Mouse (Mus musculus) liver, embryonic 13.5 days (tissue): ENCODE measurements around the gene Ocm. TPM values are rescaled to one million over a fixed set of nuclear protein-coding genes. Genes with fewer than 3 reads are reported as not detected.
A peak's percentile ranks its signal among the peaks of the same experiment; 100 is the strongest.

Experiments used
- ATAC-seq: fragments of 200-750 bp; cut with Nextera tagmentation; 2 replicates; pipeline ENCODE4 v1.8.0; 2017; ENCODE audit warnings: low read depth, mild to moderate bottlenecking, moderate number of reproducible peaks, moderate library complexity
- DNase-seq: peaks from one replicate; pipeline ENCODE4 v3.0.0; 2022
- H3K27ac ChIP-seq: fragments of 300-500 bp; sonication (generic); 2 replicates; pipeline ENCODE4 v1.5.1; 2015; ENCODE audit warnings: moderate library complexity, mild to moderate bottlenecking, inconsistent platforms
- H3K27me3 ChIP-seq: fragments of 300-500 bp; sonication (generic); 2 replicates; pipeline ENCODE4 v1.6.1; 2015; ENCODE audit warnings: mild to moderate bottlenecking, inconsistent platforms
- H3K36me3 ChIP-seq: fragments of 300-500 bp; sonication (generic); 2 replicates; pipeline ENCODE4 v1.6.1; 2015; ENCODE audit warnings: mild to moderate bottlenecking, inconsistent platforms
- H3K4me1 ChIP-seq: fragments of 300-500 bp; sonication (generic); replicated peaks from 2 replicates; pipeline ENCODE4 v1.6.1; 2015; ENCODE audit warnings: inconsistent platforms
- H3K4me2 ChIP-seq: fragments of 300-500 bp; sonication (generic); 2 replicates; pipeline ENCODE4 v1.6.1; 2015; ENCODE audit warnings: inconsistent platforms, mild to moderate bottlenecking, moderate library complexity
- H3K4me3 ChIP-seq: fragments of 300-500 bp; sonication (generic); replicated peaks from 2 replicates; pipeline ENCODE4 v1.5.1; 2015; ENCODE audit warnings: mild to moderate bottlenecking, inconsistent platforms
- H3K9ac ChIP-seq: fragments of 300-500 bp; sonication (generic); 2 replicates; pipeline ENCODE4 v1.6.1; 2015; ENCODE audit warnings: mild to moderate bottlenecking, inconsistent platforms
- H3K9me3 ChIP-seq: fragments of 300-500 bp; sonication (generic); replicated peaks from 2 replicates; pipeline ENCODE4 v1.6.1; 2016; ENCODE audit warnings: inconsistent platforms
- WGBS: fragments of 180-500 bp; shearing (Covaris S2); methylation state at CpG from one replicate; pipeline ENCODE4 v1.1.7; 2015; ENCODE audit not compliant: insufficient replicate concordance; 5-methylcytosine and 5-hydroxymethylcytosine counted together
- polyA plus RNA-seq: library from polyadenylated mRNA; unstranded; fragments of >200 nt; fragmentation: Nextera tagmentation; extraction: Ambion mirVana; gene quantifications from 2 replicates; pipeline ENCODE4 v1.2.1, GENCODE M21; 2015

The Ocm gene
- polyA plus RNA-seq, 1 experiment from 2014 or later: not detected

DNA sequence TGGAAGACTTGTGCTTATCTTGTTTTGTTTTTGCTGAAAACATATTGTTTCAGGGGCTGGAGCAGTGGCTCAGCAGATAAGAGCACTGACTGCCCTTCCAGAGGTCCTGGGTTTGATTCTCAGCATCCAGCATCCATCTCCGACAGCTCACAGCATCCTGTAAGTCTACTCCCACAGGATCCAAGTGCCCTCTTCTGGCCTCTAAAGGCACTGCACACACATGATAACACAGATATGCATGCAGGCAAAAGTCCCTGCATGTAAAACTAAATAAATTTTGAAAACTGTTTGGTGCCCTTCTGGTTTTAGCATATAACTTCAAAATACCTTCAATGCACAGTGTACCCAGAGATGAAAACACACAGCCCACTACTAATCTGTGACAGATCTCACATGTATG, 27.1 kb downstream of the Ocm start:
- no peak overlapping the region for H3K4me3 ChIP-seq
- DNase-seq: no peak
- 89% methylated on average over 1 of the region's 1 CpGs for WGBS
- peaks cover 96% of the 10 kb centered on the region for H3K36me3 ChIP-seq
- no peak for ATAC-seq
- H3K27me3 ChIP-seq: no peaks in the 10 kb centered on the region
- no peak overlapping the region for H3K27ac ChIP-seq
- H3K9ac ChIP-seq: no peak overlapping the region
- no peaks in the 10 kb centered on the region for H3K4me1 ChIP-seq
- H3K9me3 ChIP-seq: no peaks in the 10 kb centered on the region
- H3K4me2 ChIP-seq: no peak overlapping the region

DNA sequence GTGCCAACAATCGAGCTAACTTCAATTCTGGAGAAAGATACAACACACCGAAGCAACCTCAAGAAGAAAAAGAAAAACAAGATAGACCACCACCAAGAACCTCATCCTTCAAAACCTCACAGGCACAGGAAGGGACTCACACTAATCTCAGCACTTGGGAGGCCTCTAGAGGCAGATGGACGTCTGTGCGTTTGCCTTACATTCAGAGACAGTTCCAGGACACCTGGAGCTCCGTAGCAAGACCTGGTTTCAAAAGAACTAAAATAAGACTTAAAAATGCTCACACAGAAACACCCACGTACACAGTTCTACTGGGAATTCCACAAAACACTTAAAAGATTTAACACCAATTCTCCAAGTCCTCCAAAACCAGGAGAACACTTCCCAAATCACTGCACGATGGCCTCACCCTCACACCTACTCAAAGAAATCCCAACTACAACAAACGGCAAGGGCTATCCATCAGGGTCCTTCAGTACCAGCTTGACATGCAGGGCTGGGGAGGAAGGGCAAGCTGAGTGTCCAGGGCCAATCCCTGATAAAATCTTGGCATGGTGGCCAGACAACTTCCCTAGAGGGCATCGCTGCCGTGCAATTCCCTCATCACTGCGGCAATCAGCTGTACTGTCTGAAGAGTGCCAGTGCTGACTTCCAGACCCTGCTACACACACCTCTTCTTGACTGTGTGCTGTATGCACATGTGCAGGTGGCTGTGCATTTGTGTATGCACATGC, 31.7 kb downstream of the Ocm start:
- H3K36me3 ChIP-seq: peaks cover 97% of the 10 kb centered on the region
- no peak overlapping the region for H3K9ac ChIP-seq
- H3K27me3 ChIP-seq: no peaks in the 10 kb centered on the region
- WGBS: 76% methylated on average over 11 of the region's 11 CpGs
- ATAC-seq (no peak), DNase-seq (no peak)
- no peak overlapping the region for H3K27ac ChIP-seq
- no peaks in the 10 kb centered on the region for H3K9me3 ChIP-seq
- no peak overlapping the region for H3K4me2 ChIP-seq
- H3K4me3 ChIP-seq: no peak overlapping the region
- H3K4me1 ChIP-seq: no peaks in the 10 kb centered on the region

DNA sequence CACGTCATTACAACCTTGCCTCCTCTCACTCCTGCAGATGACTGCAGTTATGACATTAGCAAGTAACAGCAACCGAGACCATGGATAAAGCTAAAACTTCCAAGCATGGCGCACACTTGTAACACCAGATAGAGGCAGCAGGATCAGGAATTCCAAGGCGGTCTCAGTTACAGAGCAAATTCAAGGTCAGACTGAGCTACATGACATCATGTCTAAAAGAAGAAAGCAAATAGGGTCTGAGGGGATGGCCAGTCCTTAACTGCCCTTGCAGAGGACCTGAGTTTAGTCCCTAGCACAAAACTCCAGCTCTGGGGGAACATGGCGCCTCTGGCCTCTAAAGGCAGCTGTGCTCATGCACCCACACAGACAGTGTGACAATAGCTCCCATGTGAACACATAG, 32.6 kb downstream of the Ocm start:
- no peak overlapping the region for H3K9ac ChIP-seq
- no peaks in the 10 kb centered on the region for H3K9me3 ChIP-seq
- H3K4me3 ChIP-seq: no peak overlapping the region
- WGBS: 86% methylated on average over 5 of the region's 5 CpGs
- H3K27me3 ChIP-seq: no peaks in the 10 kb centered on the region
- ATAC-seq: no peak
- peaks cover 98% of the 10 kb centered on the region for H3K36me3 ChIP-seq
- no peaks in the 10 kb centered on the region for H3K4me1 ChIP-seq
- no peak for DNase-seq
- H3K4me2 ChIP-seq: no peak overlapping the region
- no peak overlapping the region for H3K27ac ChIP-seq

DNA sequence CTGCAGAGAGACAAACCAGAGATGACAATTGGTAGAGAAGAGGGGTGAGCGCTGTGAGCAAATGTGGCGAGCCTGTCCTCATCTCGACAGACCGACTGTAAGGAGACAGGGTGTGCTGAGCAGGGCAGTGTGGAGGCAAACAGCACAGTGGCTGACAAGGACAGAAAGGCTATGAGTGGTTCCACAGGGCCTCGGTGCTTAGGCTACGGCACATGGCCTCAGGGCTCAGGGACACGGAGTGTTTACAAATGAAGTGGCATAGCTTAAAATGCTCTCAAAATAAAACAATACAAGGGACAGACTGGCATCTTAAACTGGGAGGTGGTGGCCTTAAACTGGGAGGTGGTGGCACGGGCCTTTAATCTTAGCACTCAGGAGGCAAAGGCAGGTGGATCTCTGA, 33.2 kb downstream of the Ocm start:
- 87% methylated on average over 8 of the region's 8 CpGs for WGBS
- no peak overlapping the region for H3K4me3 ChIP-seq
- H3K9me3 ChIP-seq: no peaks in the 10 kb centered on the region
- no peaks in the 10 kb centered on the region for H3K4me1 ChIP-seq
- H3K27me3 ChIP-seq: no peaks in the 10 kb centered on the region
- H3K9ac ChIP-seq: no peak overlapping the region
- no peak overlapping the region for H3K4me2 ChIP-seq
- ATAC-seq (no peak), DNase-seq (no peak)
- no peak overlapping the region for H3K27ac ChIP-seq
- peaks cover 98% of the 10 kb centered on the region for H3K36me3 ChIP-seq

DNA sequence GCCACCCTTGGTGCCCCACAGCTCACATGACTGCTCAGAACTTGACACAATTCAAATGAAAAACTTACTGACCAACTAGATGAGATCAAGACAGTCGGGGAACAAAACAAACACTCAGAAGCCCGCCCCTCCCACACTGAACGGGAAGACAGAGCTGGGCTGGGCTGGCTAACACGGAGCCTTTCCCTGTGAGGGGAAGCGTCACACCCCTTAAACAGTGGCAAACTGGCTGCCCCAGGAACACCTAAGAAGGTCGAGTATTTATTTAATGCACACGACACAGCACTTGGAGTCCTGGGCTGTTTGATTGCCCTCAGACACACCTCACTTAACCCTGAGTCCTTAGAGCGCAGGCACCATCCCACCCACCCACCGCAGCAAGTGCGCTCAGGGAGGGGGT, 33.8 kb downstream of the Ocm start:
- DNase-seq (no peak), ATAC-seq (no peak)
- Histone ChIP-seq H3K4me1 (no peaks in the 10 kb centered on the region), H3K27me3 (no peaks in the 10 kb centered on the region), H3K4me2 (no peak overlapping the region), H3K9ac (no peak overlapping the region), H3K9me3 (no peaks in the 10 kb centered on the region), H3K36me3 (peaks cover 98% of the 10 kb centered on the region), H3K27ac (no peak overlapping the region), H3K4me3 (no peak overlapping the region)
- 82% methylated on average over 10 of the region's 10 CpGs for WGBS

DNA sequence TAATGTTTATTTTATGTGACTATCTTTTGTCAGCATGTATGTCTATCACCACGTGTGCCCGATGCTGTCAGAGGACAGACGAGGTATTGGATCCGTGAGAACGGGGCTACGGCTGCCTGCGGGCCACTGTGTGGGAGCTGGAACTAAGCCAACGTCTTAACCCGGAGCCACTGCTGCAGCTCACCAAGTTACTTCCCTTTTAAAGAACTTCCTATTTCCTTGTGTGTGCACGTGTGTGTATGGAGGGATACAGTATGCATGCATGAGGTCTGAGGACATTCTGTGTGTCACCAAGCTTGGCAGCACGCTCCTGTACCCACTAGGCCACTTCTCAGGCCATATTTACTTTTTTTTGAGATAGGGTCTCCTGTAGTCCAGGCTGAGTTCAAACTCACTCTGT, 36.4 kb downstream of the Ocm start:
- H3K9me3 ChIP-seq: no peaks in the 10 kb centered on the region
- H3K4me3 ChIP-seq: no peak overlapping the region
- H3K9ac ChIP-seq: no peak overlapping the region
- DNase-seq: no peak
- no peak overlapping the region for H3K4me2 ChIP-seq
- H3K27ac ChIP-seq: no peak overlapping the region
- 55% methylated on average over 11 of the region's 11 CpGs for WGBS
- ATAC-seq: no peak
- no peaks in the 10 kb centered on the region for H3K4me1 ChIP-seq
- H3K36me3 ChIP-seq: peaks cover 93% of the 10 kb centered on the region
- no peaks in the 10 kb centered on the region for H3K27me3 ChIP-seq

DNA sequence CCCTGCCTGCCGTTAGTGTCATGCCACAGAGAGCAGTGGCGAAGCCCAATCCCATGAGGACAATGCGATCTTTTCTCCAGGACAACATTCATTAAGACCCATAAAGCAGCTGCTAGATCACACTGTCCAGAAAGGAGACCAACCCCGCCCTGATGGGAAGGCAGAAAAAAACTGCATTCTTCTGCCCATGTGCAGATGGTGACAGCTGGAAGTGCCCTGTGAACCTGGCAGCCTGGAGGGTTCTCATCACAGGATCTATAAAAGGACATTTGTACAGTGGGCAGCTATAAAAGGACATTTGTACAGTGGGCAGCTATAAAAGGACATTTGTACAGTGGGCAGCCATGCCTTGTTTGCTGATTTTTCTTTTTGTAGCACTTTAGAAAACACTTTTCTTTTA, 37.4 kb downstream of the Ocm start:
- Histone ChIP-seq H3K36me3 (peaks cover 90% of the 10 kb centered on the region), H3K27me3 (no peaks in the 10 kb centered on the region), H3K4me2 (no peak overlapping the region), H3K4me3 (no peak overlapping the region), H3K9ac (no peak overlapping the region), H3K27ac (no peak overlapping the region), H3K4me1 (no peaks in the 10 kb centered on the region), H3K9me3 (no peaks in the 10 kb centered on the region)
- DNase-seq (no peak), ATAC-seq (no peak)
- 85% methylated on average over 4 of the region's 4 CpGs for WGBS

DNA sequence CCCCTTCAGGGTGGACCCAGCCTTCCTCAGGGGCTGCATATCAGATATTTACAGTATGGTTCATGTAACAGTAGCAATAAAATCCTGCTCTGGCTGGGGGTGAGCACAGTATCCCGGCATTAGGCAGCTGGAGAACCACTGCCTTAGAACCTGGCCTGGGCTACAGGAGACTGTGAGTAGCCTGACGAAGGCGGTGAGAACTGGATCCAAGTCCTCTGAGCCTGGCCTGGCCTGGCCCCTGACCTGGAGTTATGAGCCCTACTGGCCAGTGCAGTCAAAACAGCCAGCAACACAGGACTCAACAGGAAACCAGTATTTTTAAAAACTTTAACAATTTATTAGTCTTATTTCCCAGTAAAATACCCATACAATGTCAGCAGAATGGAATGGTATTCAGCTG, 38.9 kb downstream of the Ocm start:
- Histone ChIP-seq H3K4me3 (no peak overlapping the region), H3K36me3 (peaks cover 79% of the 10 kb centered on the region), H3K9me3 (no peaks in the 10 kb centered on the region), H3K9ac (no peak overlapping the region), H3K27me3 (no peaks in the 10 kb centered on the region), H3K4me2 (no peak overlapping the region), H3K4me1 (no peaks in the 10 kb centered on the region), H3K27ac (no peak overlapping the region)
- DNase-seq (no peak), ATAC-seq (no peak)
- WGBS: 84% methylated on average over 3 of the region's 3 CpGs

DNA sequence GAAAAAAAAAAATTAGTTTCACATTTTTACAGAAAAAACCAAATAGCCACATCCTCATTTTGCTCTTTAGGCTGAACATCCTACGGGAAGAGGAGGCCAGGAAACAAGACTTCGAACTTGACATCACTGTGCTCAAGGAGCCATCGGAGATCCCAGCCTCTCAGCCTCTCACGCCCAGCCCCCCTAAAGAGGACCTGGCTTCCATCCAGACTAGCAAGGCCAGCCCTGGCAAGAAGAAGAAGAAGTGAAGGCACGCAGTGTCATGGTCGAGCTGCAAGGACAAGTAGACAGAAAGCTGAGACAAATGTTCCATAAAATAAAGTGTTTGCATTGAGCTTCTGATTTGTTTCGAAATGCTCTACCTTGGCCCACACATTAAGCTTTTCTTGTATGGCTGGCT, 41.1 kb downstream of the Ocm start:
- Histone ChIP-seq H3K27ac (no peak overlapping the region), H3K27me3 (no peaks in the 10 kb centered on the region), H3K9ac (no peak overlapping the region), H3K4me1 (peaks cover 5% of the 10 kb centered on the region; the same call in 1 of the 2 replicates), H3K9me3 (no peaks in the 10 kb centered on the region), H3K4me3 (no peak overlapping the region), H3K36me3 (peaks cover 57% of the 10 kb centered on the region), H3K4me2 (no peak overlapping the region)
- no peak for ATAC-seq
- DNase-seq: no peak
- 79% methylated on average over 7 of the region's 7 CpGs for WGBS

DNA sequence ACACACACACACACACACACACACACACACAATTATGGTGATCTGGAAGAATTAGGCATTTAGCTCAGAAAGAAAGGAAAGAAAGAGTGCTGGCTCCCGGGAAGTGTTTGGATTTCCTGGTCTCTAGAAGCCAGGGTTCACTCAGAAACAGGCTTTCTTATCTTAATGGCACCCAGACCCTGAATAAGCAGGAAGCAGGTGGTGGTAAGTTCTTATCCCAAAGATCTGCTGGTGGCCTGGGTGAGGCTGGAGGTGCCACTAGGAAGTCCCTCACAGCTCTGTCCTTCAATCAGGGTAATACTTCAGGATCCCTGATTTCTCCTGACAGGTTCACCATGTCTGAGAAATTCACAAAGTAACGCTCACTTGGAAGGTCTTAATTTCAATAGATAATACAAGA, 44.1 kb downstream of the Ocm start:
- Histone ChIP-seq H3K27me3 (no peaks in the 10 kb centered on the region), H3K4me3 (no peak overlapping the region), H3K27ac (no peak overlapping the region), H3K4me2 (no peak overlapping the region), H3K9me3 (no peaks in the 10 kb centered on the region), H3K36me3 (peaks cover 27% of the 10 kb centered on the region), H3K4me1 (peaks cover 21% of the 10 kb centered on the region), H3K9ac (no peak overlapping the region)
- no peak for ATAC-seq
- WGBS: 66% methylated on average over 2 of the region's 2 CpGs
- no peak for DNase-seq

DNA sequence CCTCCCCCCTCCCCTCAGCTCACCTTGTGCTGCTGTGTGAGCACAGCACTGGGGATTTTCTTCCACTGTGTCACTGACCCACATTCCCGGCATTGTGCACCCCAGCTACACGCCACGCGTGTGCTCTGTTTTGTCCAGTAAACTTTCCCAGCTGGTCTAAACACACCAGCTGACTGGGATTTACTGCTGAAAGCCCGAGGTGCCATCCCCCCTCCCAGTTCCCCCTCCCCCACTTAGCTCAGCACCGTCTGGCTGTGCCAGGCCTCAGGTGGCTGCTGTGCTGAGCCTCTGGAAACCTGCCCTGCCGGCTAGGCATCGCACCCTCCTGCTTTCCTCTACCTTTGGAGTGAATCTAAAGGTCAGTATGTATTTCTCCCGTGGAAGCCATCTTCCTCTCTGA, 45.6 kb downstream of the Ocm start:
- Histone ChIP-seq H3K9me3 (no peaks in the 10 kb centered on the region), H3K9ac (no peak overlapping the region), H3K4me2 (no peak overlapping the region), H3K27me3 (no peaks in the 10 kb centered on the region), H3K4me3 (no peak overlapping the region), H3K4me1 (peaks cover 36% of the 10 kb centered on the region), H3K36me3 (0 out of 2 replicates have a peak, but pooled peaks cover 12% of the 10 kb centered on the region), H3K27ac (no peak overlapping the region)
- WGBS: 53% methylated on average over 9 of the region's 9 CpGs
- ATAC-seq: no peak
- DNase-seq: no peak

DNA sequence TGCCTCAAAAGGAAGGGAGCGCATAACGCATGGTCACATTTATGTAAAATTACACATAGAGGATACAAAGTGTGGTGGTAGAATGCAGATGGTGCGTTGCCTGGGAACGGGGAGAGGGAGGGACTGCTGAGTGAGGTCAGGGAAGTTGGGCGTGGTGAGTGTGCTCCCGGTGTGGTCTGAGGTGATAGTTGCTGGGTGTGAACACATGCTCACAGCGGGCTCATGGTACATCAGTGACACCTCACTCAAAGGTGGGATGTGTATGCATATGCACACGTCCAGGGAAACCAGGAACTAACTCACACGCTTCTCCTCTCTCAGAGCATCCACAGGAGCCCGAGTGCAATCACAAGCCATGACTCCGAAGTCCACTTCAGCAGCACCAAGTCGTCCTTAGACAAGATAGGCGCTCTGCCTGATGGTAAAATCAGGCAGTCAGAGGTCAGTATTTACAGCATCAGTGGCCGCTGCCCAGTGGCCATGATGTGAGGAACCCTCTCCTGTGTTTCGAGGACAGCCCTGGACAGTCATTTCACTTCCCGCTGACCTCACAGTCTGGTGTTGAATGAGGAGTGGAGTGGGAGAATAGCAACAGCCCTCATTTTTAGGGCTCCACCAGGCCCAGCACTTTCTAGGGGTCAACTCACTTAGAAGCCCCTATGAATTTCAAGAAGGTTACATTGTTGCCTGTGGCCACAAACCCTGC, 49.6 kb downstream of the Ocm start:
- peak; percentile 72 for DNase-seq
- Histone ChIP-seq H3K9ac (peak overlapping the region; percentile 44; the same call in 1 of the 2 replicates), H3K4me3 (peak overlapping the region; percentile 18; the same call in 1 of the 2 replicates), H3K4me1 (peaks cover 62% of the 10 kb centered on the region), H3K4me2 (peak overlapping the region; percentile 61), H3K27ac (peak overlapping the region; percentile 87), H3K27me3 (no peaks in the 10 kb centered on the region), H3K36me3 (no peaks in the 10 kb centered on the region), H3K9me3 (no peaks in the 10 kb centered on the region)
- WGBS: 53% methylated on average over 16 of the region's 16 CpGs
- ATAC-seq: peak; percentile 92
